Mouse (Mus musculus): ENCODE data around the gene Fkbp9.

DNA sequence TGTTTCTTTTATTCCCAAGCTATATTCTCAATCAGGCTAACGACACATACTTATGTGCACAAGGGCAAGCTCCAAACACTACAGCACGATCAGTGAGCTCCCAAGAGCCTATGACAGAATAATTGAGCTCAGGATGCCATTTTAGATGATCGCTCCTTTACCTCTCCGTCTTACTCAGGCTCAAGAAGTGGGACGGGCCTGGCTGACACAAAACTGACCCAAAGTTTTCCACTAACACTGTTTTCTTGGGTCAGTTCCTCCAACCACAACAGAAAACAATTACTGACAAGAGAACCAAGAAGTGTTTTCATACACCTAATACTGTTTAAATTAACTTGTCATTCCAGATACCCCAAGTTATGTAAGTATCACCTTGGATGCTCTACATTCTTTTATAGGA, 37.0 kb upstream of the Fkbp9 start:
- no peak for TF ChIP-seq CTCF (IDR thresholded peaks at IDR 0.05; ENCODE audit: low read depth)
- no peak for TF ChIP-seq EP300 (IDR thresholded peaks at IDR 0.05; ENCODE audit: low read depth)

All from liver, embryonic 14.5 days (tissue).